Mouse (Mus musculus): Measurements from ENCODE around the gene Ccdc155. TPM values are rescaled to one million over a fixed set of nuclear protein-coding genes. Genes with fewer than 3 reads are reported as not detected.

Ccdc155 gene
- total RNA-seq (2014; fragmentation: Nextera tagmentation): not detected in 2 replicates
- total RNA-seq (2017): not detected in 2 replicates
- polyA plus RNA-seq (2012): not detected in 2 replicates

DNA sequence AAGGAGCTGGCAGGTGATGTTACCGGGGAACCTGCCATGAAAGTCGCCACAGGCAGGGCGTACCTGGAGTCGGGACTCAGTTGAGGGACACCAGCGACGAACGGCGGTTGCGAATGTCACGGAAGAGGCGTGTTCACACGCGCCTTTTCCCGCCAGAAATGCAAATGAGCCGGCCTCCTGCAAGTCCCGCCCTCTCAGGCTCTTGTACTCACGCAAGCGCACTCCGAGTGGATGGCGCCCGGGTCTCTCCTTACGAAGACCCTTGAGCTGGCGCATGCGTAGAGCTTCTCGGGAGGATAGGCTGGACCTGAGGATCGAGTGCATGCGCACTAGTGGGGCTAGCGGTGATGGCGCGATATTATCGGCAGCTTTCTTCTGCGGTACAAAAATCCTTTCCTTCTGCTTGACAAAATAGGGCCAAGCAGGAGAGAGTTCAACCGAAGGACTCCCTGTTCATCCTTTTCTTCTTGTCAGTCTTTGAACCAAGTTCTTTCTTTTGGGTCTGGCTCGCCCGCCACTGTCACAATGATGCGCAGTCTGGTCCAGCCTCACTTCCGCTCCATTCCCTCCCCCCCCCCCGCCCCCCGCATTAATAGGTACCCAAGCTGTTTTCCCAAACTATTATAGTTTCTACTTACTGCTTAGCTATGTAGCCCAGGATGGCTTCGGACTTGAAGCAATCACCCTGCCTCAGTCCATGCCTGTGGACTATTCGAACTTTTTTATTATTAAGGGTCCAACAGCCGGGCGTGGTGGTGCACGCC, at the start of gene Ccdc155:
Gene Ccdc155, minus strand, starts transcription at position 513 of the 764 bp plus-strand sequence.
- Histone ChIP-seq H3K4me1 (ENCODE audit: insufficient read depth, low read depth, low read length) (no peaks in the 10 kb centered on the region), H3K27me3 (ENCODE audit: insufficient read depth, low read length) (peaks cover 25% of the 10 kb centered on the region), H3K9me3 (replicated peaks) (no peaks in the 10 kb centered on the region), H3K36me3 (replicated peaks) (no peaks in the 10 kb centered on the region), H3K4me3 (ENCODE audit: low read depth, low read length) (no peak within 1 kb of the TSS; the same call in 1 of the 2 replicates)
- TF ChIP-seq GATA2 (IDR thresholded peaks at IDR 0.05; ENCODE audit: borderline replicate concordance, low read depth, low read length) (no peak), GATA1 (IDR thresholded peaks at IDR 0.05; ENCODE audit: borderline replicate concordance, low read length) (no peak), CTCF (IDR thresholded peaks at IDR 0.05; ENCODE audit: low read depth, low read length) (no peak), POLR2AphosphoS5 (IDR thresholded peaks at IDR 0.05; ENCODE audit: insufficient replicate concordance, low read depth, low read length) (no peak), TAL1 (conservative IDR thresholded peaks at IDR 0.05; ENCODE audit: low read depth, low read length) (no peak)
- ATAC-seq (ENCODE audit: extremely low read depth, insufficient number of reproducible peaks, low FRiP score, poor library complexity, severe bottlenecking) (no peak), DNase-seq (ENCODE audit: low spot score) (no peak)

DNA sequence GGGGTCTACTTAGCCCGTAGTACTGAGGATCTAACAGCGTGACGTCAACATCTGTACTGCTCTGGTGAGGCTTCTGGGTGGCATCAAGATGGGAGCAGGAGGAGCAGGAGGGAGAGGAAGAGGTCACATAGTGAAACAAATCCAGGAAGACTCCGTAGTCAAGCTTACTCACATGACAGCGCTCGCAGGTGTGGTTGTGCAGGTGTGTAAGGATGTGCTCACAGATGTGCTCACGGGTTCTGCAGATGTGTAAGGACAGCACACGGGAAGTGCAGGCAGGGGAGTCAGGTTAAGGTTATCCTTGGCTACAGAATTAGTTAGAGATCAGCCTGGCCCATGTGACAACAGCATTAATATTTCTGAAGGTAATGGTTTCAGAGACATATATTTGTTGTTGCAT, 49.1 kb upstream of the Ccdc155 start:
- no peak for ATAC-seq (ENCODE audit: extremely low read depth, insufficient number of reproducible peaks, low FRiP score, poor library complexity, severe bottlenecking)
- no peaks in the 10 kb centered on the region for H3K9me3 ChIP-seq (replicated peaks)
- H3K27me3 ChIP-seq (ENCODE audit: insufficient read depth, low read length): peaks cover 21% of the 10 kb centered on the region
- DNase-seq (ENCODE audit: low spot score): no peak
- H3K4me3 ChIP-seq (ENCODE audit: low read depth, low read length): no peak overlapping the region
- H3K36me3 ChIP-seq (replicated peaks): no peaks in the 10 kb centered on the region
- H3K4me1 ChIP-seq (ENCODE audit: insufficient read depth, low read depth, low read length): no peaks in the 10 kb centered on the region
- TF ChIP-seq GATA1 (IDR thresholded peaks at IDR 0.05; ENCODE audit: borderline replicate concordance, low read length): no peak
- TF ChIP-seq CTCF (IDR thresholded peaks at IDR 0.05; ENCODE audit: low read depth, low read length): no peak
- no peak for TF ChIP-seq GATA2 (IDR thresholded peaks at IDR 0.05; ENCODE audit: borderline replicate concordance, low read depth, low read length)
- TF ChIP-seq POLR2AphosphoS5 (IDR thresholded peaks at IDR 0.05; ENCODE audit: insufficient replicate concordance, low read depth, low read length): no peak
- no peak for TF ChIP-seq TAL1 (conservative IDR thresholded peaks at IDR 0.05; ENCODE audit: low read depth, low read length)

DNA sequence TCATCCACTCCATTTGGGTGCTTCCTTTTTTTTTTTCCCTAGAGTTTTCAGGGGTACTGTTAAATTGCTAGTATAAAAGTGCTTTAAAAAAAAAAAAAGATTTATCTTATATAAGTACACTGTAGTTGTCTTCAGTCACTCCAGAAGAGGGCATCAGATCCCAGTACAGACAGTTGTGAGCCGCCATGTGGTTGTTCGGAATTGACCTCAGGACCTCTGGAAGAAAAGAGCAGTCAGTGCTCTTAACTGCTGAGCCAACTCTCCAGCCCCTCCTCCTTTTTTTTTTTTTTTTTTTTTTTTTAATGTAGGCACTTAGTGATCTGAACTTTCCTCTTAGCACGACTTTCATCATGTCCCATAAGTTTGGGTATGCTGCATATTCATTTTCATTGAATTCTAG, 43.0 kb upstream of the Ccdc155 start:
- no peak for TF ChIP-seq GATA2 (IDR thresholded peaks at IDR 0.05; ENCODE audit: borderline replicate concordance, low read depth, low read length)
- TF ChIP-seq TAL1 (conservative IDR thresholded peaks at IDR 0.05; ENCODE audit: low read depth, low read length): no peak
- no peak for TF ChIP-seq POLR2AphosphoS5 (IDR thresholded peaks at IDR 0.05; ENCODE audit: insufficient replicate concordance, low read depth, low read length)
- TF ChIP-seq GATA1 (IDR thresholded peaks at IDR 0.05; ENCODE audit: borderline replicate concordance, low read length): no peak
- TF ChIP-seq CTCF (IDR thresholded peaks at IDR 0.05; ENCODE audit: low read depth, low read length): no peak
- DNase-seq (ENCODE audit: low spot score) (no peak), ATAC-seq (ENCODE audit: extremely low read depth, insufficient number of reproducible peaks, low FRiP score, poor library complexity, severe bottlenecking) (no peak)
- Histone ChIP-seq H3K4me1 (ENCODE audit: insufficient read depth, low read depth, low read length) (no peaks in the 10 kb centered on the region), H3K4me3 (ENCODE audit: low read depth, low read length) (no peak overlapping the region), H3K27me3 (ENCODE audit: insufficient read depth, low read length) (peaks cover 13% of the 10 kb centered on the region), H3K36me3 (replicated peaks) (no peaks in the 10 kb centered on the region), H3K9me3 (replicated peaks) (no peaks in the 10 kb centered on the region)

DNA sequence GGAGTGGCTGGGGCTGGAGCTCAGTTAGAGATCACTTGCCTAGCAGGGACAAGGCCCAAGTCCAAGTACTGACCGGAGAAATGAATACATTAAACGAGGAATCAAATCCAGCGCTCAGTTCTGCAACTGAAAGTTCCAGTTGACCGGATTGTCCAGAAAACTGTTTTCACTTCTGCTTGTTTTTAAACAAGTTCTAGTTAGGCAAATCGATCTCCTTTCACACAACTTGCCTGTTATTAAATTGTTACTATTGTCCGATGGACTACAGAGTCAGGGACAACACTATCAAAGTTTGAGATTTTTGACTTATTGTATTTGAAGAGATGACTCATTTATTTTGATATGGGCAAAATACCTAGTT, 36.7 kb upstream of the Ccdc155 start:
- Histone ChIP-seq H3K9me3 (replicated peaks) (no peaks in the 10 kb centered on the region), H3K27me3 (ENCODE audit: insufficient read depth, low read length) (peaks cover 9% of the 10 kb centered on the region), H3K4me3 (ENCODE audit: low read depth, low read length) (no peak overlapping the region), H3K36me3 (replicated peaks) (peaks cover 11% of the 10 kb centered on the region), H3K4me1 (ENCODE audit: insufficient read depth, low read depth, low read length) (peaks cover 37% of the 10 kb centered on the region)
- DNase-seq (ENCODE audit: low spot score): no peak
- no peak for TF ChIP-seq GATA2 (IDR thresholded peaks at IDR 0.05; ENCODE audit: borderline replicate concordance, low read depth, low read length)
- no peak for TF ChIP-seq POLR2AphosphoS5 (IDR thresholded peaks at IDR 0.05; ENCODE audit: insufficient replicate concordance, low read depth, low read length)
- TF ChIP-seq TAL1 (conservative IDR thresholded peaks at IDR 0.05; ENCODE audit: low read depth, low read length): no peak
- TF ChIP-seq CTCF (IDR thresholded peaks at IDR 0.05; ENCODE audit: low read depth, low read length): no peak
- TF ChIP-seq GATA1 (IDR thresholded peaks at IDR 0.05; ENCODE audit: borderline replicate concordance, low read length): no peak
- ATAC-seq (ENCODE audit: extremely low read depth, insufficient number of reproducible peaks, low FRiP score, poor library complexity, severe bottlenecking): no peak

DNA sequence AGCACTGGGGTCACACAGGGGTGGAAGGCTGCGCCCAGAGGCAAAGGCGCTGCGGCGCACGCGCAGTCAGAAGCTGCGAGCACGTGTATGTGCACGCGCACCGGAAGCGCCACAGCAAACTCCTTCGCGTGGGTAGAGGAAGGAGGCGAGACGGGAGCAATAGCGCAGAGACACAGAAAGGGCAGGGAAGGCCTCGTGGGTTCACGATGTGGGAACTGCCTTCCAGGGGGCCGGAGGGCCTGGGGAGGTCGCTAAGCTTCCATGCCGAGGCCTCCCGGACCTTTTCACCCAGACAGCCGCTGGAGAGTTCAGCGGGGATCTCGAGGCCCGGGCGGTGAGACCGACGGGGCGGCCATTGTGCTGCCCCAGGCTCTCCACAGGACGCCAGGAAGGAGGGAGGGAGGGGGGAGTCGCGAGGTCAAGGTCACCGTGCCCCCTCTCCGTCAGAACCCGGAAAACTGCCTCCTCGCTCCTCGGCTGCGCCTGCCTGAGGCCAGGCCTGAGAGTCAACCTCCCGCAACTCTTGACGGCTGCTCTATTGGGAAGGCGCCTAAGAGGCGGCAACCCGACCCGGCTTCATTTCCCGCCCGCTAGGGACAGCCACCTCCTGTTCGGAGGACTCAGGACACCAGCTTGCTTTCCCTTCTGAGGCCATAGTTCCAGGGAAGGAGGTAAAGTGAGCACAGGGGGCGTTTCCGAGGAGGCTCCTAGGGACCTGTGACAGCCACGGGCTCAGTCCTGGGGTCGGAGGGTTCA, 36.1 kb upstream of the Ccdc155 start, which contains the start of gene Slc6a16:
Gene Slc6a16, plus strand, starts transcription at position 453 of the 756 bp plus-strand sequence.
- Histone ChIP-seq H3K9me3 (replicated peaks) (no peaks in the 10 kb centered on the region), H3K36me3 (replicated peaks) (peaks cover 16% of the 10 kb centered on the region), H3K4me1 (ENCODE audit: insufficient read depth, low read depth, low read length) (peaks cover 41% of the 10 kb centered on the region), H3K4me3 (ENCODE audit: low read depth, low read length) (no peak within 1 kb of the TSS), H3K27me3 (ENCODE audit: insufficient read depth, low read length) (peaks cover 9% of the 10 kb centered on the region)
- ATAC-seq (ENCODE audit: extremely low read depth, insufficient number of reproducible peaks, low FRiP score, poor library complexity, severe bottlenecking) (no peak), DNase-seq (ENCODE audit: low spot score) (no peak)
- TF ChIP-seq GATA1 (IDR thresholded peaks at IDR 0.05; ENCODE audit: borderline replicate concordance, low read length) (no peak), POLR2AphosphoS5 (IDR thresholded peaks at IDR 0.05; ENCODE audit: insufficient replicate concordance, low read depth, low read length) (no peak), TAL1 (conservative IDR thresholded peaks at IDR 0.05; ENCODE audit: low read depth, low read length) (no peak), GATA2 (IDR thresholded peaks at IDR 0.05; ENCODE audit: borderline replicate concordance, low read depth, low read length) (no peak), CTCF (IDR thresholded peaks at IDR 0.05; ENCODE audit: low read depth, low read length) (no peak)

DNA sequence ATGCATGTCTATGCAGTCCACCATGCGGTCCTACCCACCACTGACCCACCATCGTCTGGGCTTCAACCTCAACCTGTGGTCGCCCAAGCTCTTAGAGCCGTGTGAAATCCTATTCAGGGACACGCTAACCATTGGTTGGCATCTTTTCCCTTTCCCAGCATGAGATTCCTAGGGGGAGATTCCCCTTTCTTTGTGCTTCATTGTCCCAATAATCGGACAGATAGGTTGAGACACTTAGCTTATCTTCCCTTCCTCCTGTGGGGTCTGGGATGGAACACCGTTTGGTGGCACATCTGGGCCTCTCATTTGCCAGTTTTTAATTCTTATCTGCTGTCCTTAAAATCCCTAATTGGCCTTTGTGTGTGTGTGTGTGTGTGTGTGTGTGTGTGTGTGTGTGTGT, 35.4 kb upstream of the Ccdc155 start:
- Histone ChIP-seq H3K36me3 (replicated peaks) (peaks cover 23% of the 10 kb centered on the region), H3K4me1 (ENCODE audit: insufficient read depth, low read depth, low read length) (peaks cover 47% of the 10 kb centered on the region)
- DNase-seq (ENCODE audit: low spot score): no peak

More for the DNA sequence above, 35.4 kb upstream of the Ccdc155 start:
- Histone ChIP-seq H3K27me3 (ENCODE audit: insufficient read depth, low read length) (peaks cover 9% of the 10 kb centered on the region), H3K9me3 (replicated peaks) (no peaks in the 10 kb centered on the region), H3K4me3 (ENCODE audit: low read depth, low read length) (no peak overlapping the region)
- no peak for TF ChIP-seq POLR2AphosphoS5 (IDR thresholded peaks at IDR 0.05; ENCODE audit: insufficient replicate concordance, low read depth, low read length)
- TF ChIP-seq GATA1 (IDR thresholded peaks at IDR 0.05; ENCODE audit: borderline replicate concordance, low read length): no peak
- TF ChIP-seq TAL1 (conservative IDR thresholded peaks at IDR 0.05; ENCODE audit: low read depth, low read length): no peak
- TF ChIP-seq CTCF (IDR thresholded peaks at IDR 0.05; ENCODE audit: low read depth, low read length): no peak
- no peak for TF ChIP-seq GATA2 (IDR thresholded peaks at IDR 0.05; ENCODE audit: borderline replicate concordance, low read depth, low read length)
- no peak for ATAC-seq (ENCODE audit: extremely low read depth, insufficient number of reproducible peaks, low FRiP score, poor library complexity, severe bottlenecking)
